Mouse (Mus musculus) gastrocnemius, adult 18-20 months (tissue): ENCODE data around the gene Nrg4. TPM values are rescaled to one million over a fixed set of nuclear protein-coding genes. Genes with fewer than 3 reads are reported as not detected.
A peak's percentile ranks its signal among the peaks of the same experiment; 100 is the strongest.

Source experiments
- DNase-seq: peaks from one replicate; pipeline ENCODE4 v3.0.0; 2021; ENCODE audit warnings: low spot score
- total RNA-seq, 2 experiments: library from RNA; stranded (reverse); gene quantifications; 2 replicates each; pipeline ENCODE4 v1.2.3; 2021

The Nrg4 gene
- total RNA-seq, 2 experiments from 2014 or later = 1.2 to 1.8 TPM

GRCm38 (mm10) chr9:55324085-55324484 lies 2.6 kb downstream of the Nrg4 start:
- DNase-seq = no peak

DNA sequence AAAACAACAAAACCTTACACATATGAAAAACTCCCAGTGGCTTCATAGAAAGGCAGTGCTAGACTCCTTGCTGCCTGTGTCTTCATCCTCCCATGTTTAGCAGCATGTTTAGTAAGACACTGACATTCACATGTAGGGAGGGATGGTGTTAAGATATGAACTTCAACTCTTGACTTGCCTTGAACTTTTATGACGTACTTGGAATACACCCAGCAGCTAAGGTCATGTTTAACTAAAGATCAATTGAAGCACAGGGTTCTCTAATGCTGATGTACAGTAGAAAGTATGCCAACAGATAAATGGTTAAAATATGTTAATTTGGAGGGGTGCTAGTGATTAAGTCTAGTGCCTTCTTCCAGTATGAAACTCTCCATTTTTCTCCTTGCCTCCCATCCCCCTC lies 4.0 kb downstream of the Nrg4 start:
- no peak for DNase-seq

DNA sequence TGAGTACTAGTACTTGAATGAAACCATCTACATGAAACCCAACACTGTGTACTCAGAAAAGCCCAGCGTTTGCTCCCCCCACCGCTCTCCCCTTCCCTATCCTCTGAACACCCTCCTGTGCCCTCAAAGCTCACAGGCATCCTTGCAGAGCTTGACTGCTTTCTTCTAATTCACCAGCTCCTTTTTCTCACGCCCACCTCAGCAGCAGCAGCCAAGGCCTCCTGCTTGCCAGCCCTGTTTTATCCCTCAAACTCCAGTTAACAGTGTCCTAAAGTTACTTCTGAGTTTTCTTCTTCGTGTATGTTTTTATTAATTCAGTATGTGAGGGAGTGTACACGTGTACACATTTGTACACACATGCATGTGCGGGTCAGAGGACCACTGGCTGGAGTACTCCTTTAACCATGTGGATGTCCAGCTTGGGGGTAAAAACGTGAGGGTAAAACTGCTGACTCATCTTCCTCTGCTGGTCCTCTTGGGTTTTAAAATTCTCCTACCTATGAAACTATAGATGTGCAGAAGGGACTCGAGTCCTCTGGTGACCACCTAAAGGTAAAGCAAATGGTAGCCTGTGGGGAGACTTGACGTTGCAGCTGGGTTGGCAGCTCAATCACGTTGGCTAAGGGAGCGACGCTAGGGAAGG lies 12.9 kb downstream of the Nrg4 start:
- DNase-seq = no peak

GRCm38 (mm10) chr9:55311560-55311959 lies 15.1 kb downstream of the Nrg4 start:
- peak; percentile 79 for DNase-seq

DNA sequence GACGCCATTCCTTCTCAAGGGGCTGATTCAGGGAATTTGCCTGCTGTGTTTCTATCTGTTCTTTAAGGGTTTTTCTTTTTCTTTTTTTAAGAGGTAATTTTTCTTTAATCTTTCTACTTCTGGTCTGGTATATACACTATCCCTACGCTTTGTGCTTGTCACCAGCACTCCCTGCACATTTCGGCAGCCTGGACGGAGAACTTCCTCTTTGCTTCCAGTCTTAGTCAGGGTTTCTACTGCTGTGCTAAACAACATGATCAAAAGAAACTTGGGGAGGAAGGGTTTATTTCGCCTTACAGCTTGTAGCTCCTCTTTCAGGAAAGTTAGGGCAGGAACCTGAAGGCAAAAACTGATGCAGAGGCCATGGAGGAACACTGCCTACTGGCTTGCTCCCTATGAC lies 18.2 kb downstream of the Nrg4 start:
- no peak for DNase-seq

GRCm38 (mm10) chr9:55307557-55307956 lies 19.1 kb downstream of the Nrg4 start:
- DNase-seq = no peak

DNA sequence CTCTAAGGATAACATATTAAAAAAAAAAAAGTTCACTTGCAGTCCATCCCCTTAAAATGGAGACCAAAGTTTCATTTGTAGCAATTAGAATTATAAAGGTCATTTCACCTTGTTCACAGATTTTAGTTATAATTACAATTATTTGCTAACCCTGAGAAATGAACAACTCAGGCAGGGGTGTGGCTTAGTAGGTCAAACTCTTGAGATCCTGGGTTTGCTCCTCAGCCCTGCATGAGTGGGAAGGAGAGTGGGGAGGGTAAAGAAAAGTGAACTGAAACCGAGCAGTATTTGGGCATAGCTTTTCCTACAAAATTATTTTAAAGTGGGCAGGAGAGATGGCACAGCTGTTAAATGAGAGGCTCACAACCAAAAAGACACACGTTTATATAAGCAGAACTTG lies 19.6 kb downstream of the Nrg4 start:
- no peak for DNase-seq

- DNase-seq = no peak
Observed at GRCm38 (mm10) chr9:55296221-55296620, 30.4 kb downstream of the Nrg4 start.

DNA sequence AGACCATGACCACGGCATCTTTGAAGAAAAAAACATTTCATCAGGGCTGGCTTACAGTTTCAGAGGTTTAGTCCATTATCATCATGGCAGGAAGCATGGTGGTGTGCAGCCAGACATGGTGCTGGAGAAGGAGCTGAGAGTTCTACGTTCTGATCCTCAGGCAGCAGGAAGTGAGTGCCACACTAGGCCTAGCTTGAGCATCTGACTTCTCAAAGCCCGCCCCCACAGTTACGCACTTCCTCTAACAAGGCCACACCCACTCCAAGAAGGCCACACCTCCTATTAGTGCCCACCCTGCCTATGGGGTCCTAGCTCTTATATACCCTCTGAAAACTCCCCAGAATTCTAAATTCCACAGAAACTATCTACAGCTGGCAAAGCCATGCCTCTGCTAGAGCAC lies 34.7 kb downstream of the Nrg4 start:
- DNase-seq = no peak

GRCm38 (mm10) chr9:55289475-55290198 lies 37.0 kb downstream of the Nrg4 start:
- DNase-seq = no peak

- no peak for DNase-seq
Observed at GRCm38 (mm10) chr9:55285197-55285596, 41.4 kb downstream of the Nrg4 start.

DNA sequence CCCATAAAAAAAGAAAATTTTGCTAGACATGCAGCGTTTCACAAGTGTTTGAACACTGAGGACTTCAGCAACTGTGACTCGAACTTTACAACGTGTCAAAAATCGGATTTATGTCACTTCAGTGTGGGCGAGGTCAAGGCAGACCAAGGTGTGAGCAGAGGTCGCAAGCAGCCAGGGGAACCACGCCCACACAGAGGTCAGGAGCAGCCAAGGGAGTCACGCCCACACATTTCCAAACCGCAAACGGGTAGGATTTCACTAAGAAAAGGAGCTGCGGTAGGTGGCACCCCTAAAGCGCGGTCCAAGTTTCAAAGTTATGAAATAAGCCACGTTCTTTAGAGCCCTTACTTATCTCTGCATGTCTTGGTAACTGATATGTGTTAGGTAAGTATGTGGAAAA lies 43.1 kb downstream of the Nrg4 start:
- DNase-seq = peak; percentile 15

DNA sequence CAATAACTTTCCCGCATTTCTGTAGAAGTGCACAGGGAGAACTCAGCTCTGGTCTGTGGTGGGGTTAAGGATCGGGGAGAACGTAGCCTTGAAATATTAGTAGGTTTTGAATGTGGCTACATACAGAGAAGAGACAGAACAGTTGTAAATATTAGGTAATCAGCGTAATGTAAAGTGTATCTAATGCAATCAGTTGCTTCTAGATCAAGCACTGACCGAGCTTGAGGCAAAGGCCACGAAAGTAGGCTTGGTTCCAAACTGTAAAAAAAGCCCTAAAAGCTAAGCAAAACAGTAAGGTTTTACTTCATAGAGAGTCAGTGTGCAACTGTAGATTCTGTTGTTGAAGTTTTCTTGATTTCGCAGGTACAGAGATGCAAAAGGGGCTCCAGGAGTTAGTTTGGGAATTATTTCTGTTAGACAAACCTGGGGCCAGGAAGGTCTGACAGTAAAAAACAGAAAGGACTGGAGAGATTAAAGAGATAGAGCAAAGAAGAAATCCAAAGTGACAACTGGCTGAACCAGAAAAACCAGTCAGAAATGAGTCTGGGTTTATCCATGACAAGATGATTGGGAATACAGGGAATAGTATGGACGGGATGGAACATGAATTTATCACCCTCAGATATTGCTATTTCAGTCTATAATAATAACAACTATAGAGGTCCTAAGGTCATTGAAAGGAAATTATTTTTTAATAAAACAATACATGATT lies 47.4 kb downstream of the Nrg4 start:
- DNase-seq = no peak

DNA sequence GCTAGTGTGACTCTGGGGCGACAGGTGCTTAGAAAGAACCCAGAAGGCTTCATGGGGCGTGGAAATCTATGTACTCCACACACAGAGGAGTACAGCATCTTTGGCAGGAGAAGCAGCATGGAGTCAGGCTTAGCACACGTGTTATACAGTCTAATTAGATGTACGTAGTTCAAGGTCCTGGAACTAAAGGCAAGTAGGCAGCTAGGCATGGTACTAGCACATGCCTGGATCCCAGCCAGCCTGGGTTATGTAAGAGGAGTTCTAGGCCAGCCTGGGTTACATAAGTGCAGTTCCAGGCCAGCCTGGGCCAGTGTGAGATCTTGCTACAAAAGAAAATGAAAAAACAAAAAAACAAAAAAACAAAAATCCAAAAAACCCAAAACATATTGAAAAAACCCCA lies 49.1 kb downstream of the Nrg4 start:
- DNase-seq = peak; percentile 9

DNA sequence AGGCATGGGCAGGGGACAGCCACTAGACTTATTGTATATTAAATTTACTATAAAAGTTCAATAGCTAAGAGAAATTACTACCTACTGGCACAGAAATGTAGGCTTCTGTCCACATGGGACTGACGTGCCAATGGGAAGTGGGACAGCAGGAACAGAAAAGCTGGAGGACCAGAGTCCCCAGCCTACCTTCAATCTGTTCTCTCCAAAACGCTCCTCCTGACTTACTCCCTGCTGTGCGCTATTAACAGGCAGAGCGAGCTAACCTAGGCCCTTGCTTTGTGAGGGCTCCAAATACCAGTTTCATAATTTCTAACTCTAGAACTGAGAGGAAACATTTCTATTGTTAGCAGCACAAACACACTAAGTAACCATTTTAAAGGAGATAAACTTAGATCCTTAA lies 52.7 kb downstream of the Nrg4 start:
- no peak for DNase-seq

DNA sequence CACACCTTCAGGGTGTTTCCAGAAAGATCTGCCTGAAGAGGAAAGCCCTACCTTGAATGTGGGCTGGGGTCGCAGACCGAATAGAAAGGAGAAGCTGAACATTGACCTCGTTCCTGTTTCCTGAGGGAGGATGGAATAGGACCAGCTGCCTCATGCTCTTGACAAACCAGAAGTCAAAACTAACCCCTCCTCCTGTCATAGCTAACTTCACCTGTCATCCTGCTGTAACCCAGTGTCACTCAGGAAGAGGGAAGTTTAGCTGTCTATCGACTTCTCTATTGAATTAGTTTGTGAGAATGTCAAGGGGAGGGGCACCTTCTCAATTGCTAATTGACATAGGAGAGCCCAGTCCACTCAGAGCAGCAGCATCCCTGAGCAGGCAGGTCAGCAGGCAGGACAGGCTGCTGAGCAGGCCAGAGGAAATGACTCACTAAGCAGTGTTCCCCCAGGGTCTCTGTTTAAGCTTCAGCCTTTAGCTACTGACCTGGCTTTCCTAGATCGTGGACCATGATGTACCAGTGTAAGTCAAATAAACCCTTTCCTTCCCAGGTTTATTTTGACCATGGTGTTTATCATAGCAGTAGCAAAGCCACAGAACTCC lies 54.6 kb downstream of the Nrg4 start:
- no peak for DNase-seq

GRCm38 (mm10) chr9:55264356-55265302 lies 62.0 kb downstream of the Nrg4 start:
- DNase-seq = no peak

DNA sequence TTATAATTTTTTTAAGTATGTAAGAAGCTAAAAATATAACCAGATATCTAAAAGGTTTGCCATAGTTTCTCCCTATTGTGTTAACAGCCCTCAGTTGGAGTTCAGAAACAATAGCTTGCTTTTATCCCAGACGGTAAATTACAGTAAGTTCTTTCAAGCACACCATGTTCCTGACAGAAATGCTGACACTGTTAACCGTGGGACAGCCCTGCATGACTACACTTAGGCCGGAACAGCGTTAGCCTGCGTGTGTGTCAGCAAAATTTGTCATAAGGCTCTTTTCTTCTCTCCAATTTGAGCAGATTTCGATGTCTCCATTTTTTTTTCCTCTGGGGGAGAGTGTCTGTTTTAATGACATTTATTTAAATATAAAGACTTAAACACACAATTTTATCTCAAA lies 66.9 kb downstream of the Nrg4 start:
- DNase-seq = no peak

- DNase-seq = no peak
Observed at GRCm38 (mm10) chr9:55257105-55257504, 69.5 kb downstream of the Nrg4 start.

DNA sequence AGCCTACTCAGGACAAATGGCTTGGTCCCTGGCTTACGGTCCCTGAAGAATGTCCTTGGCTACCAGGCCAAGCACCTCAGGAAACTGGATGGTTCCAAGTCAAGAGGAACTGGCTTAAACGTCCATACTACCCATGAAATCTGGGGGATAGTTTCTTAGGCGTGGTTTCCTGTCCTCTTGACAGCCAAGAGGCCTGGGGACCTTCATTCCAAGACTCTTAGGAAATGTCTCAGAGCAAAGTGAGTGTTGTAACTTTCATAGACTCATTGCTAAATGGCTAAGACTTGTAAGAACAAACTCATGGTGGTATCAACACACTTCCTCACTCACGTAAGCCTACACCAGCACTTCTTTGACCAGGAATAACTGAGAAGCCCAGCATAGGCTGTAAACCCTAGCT lies 71.0 kb downstream of the Nrg4 start:
- DNase-seq = no peak

DNA sequence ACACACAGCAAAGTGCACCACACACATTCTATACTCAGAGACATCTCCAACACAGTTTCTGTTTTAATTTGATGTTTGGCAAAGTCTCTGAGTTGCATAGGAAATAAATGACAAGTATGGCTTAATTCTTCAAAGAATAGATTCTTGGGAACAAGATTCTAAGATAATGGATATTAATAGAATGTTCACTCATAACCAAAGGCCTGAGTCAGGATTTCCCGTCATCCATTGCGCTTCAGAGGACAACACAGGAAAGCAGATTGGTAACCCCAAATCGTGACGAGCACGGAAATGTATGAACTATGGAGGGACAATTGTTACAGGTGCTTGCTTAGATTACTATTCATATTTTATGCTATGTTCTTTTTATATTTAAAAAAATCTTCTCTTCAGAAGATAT lies 71.6 kb downstream of the Nrg4 start:
- DNase-seq = no peak
